Mouse (Mus musculus) forebrain, embryonic 16.5 days (tissue): ENCODE data around the gene Gtf2ird1. TPM values are rescaled to one million over a fixed set of nuclear protein-coding genes. Genes with fewer than 3 reads are reported as not detected.

ENCODE experiments used
- ATAC-seq: fragments of 200-750 bp; cut with Nextera tagmentation; 2 replicates; pipeline ENCODE4 v1.8.0; 2017; ENCODE audit warnings: mild to moderate bottlenecking, moderate library complexity
- H3K27ac ChIP-seq: fragments of 300-500 bp; sonication (generic); 2 replicates; pipeline ENCODE4 v1.5.1; 2014; ENCODE audit warnings: low read length, control low read depth
- H3K27me3 ChIP-seq: fragments of 300-500 bp; sonication (generic); replicated peaks from 2 replicates; pipeline ENCODE4 v1.6.1; 2014; ENCODE audit warnings: low read length; ENCODE audit not compliant: control insufficient read depth, insufficient read depth
- H3K36me3 ChIP-seq: fragments of 300-500 bp; sonication (generic); 2 replicates; pipeline ENCODE4 v1.6.1; 2014; ENCODE audit not compliant: control insufficient read depth, insufficient read depth
- H3K4me1 ChIP-seq: fragments of 300-500 bp; sonication (generic); replicated peaks from 2 replicates; pipeline ENCODE4 v1.6.1; 2014; ENCODE audit warnings: low read length; ENCODE audit not compliant: control insufficient read depth, insufficient read depth
- H3K4me2 ChIP-seq: fragments of 300-500 bp; sonication (generic); 2 replicates; pipeline ENCODE4 v1.6.1; 2014; ENCODE audit warnings: mild to moderate bottlenecking, low read length, control low read depth
- H3K4me3 ChIP-seq: fragments of 300-500 bp; sonication (generic); replicated peaks from 2 replicates; pipeline ENCODE4 v1.5.1; 2014; ENCODE audit warnings: mild to moderate bottlenecking, low read length, control low read depth
- H3K9ac ChIP-seq: fragments of 300-500 bp; sonication (generic); replicated peaks from 2 replicates; pipeline ENCODE4 v1.6.1; 2014; ENCODE audit warnings: low read depth, low read length, control low read depth
- H3K9me3 ChIP-seq: fragments of 300-500 bp; sonication (generic); 2 replicates; pipeline ENCODE4 v1.6.1; 2016; ENCODE audit warnings: low read length; ENCODE audit not compliant: control insufficient read depth
- whole genome bisulfite sequencing: fragments of 180-500 bp; shearing (Covaris S2); extraction: QIAGEN DNeasy Blood & Tissue Kit; methylation state at CpG from one replicate; pipeline ENCODE4 v1.1.7; 2014; 5-methylcytosine and 5-hydroxymethylcytosine counted together
- polyA plus RNA-seq: library from polyadenylated mRNA; unstranded; fragments of >200 nt; fragmentation: Nextera tagmentation; extraction: Ambion mirVana; gene quantifications from 2 replicates; pipeline ENCODE4 v1.2.1, GENCODE M21; 2015

Gtf2ird1 gene
- polyA plus RNA-seq: 83.9 and 96.6 TPM in 2 replicates

GRCm38 (mm10) chr5:134456503-134456962 is at the start of gene Gtf2ird1:
TSS of gene Gtf2ird1 (minus strand) at chr5:134456716.
- Histone ChIP-seq H3K9me3 (no peaks in the 10 kb centered on the region), H3K4me1 (peaks cover 15% of the 10 kb centered on the region), H3K27me3 (no peaks in the 10 kb centered on the region), H3K4me2 (peak within 1 kb of the TSS; percentile 75), H3K27ac (peak within 1 kb of the TSS; percentile 85), H3K9ac (peak within 1 kb of the TSS; percentile 83), H3K36me3 (no peaks in the 10 kb centered on the region), H3K4me3 (peak within 1 kb of the TSS; percentile 86)
- WGBS: 1% methylated on average over 43 of the region's 44 CpGs
- peak; percentile 89 for ATAC-seq

- Histone ChIP-seq H3K4me1 (peaks cover 3% of the 10 kb centered on the region; the same call in 1 of the 2 replicates), H3K9me3 (no peaks in the 10 kb centered on the region), H3K27me3 (no peaks in the 10 kb centered on the region), H3K4me3 (no peak overlapping the region), H3K36me3 (peaks cover 50% of the 10 kb centered on the region), H3K4me2 (no peak overlapping the region), H3K9ac (0 out of 2 replicates have a peak overlapping the region, but pooled peaks have one; percentile 13), H3K27ac (peak overlapping the region; percentile 57)
- WGBS: 49% methylated on average over 9 of the region's 9 CpGs
- ATAC-seq: peak; percentile 52
Observed at GRCm38 (mm10) chr5:134505810-134506292, 49.3 kb upstream of the Gtf2ird1 start.

- peaks cover 3% of the 10 kb centered on the region; the same call in 1 of the 2 replicates for H3K4me1 ChIP-seq
- H3K27me3 ChIP-seq: no peaks in the 10 kb centered on the region
- H3K9ac ChIP-seq: no peak overlapping the region
- no peaks in the 10 kb centered on the region for H3K9me3 ChIP-seq
- peaks cover 46% of the 10 kb centered on the region for H3K36me3 ChIP-seq
- 94% methylated on average over 18 of the region's 18 CpGs for WGBS
- H3K4me3 ChIP-seq: no peak overlapping the region
- H3K27ac ChIP-seq: no peak overlapping the region
- no peak for ATAC-seq
- H3K4me2 ChIP-seq: no peak overlapping the region
Observed at GRCm38 (mm10) chr5:134502591-134502990, 46.1 kb upstream of the Gtf2ird1 start.

- Histone ChIP-seq H3K9me3 (no peaks in the 10 kb centered on the region), H3K9ac (no peak overlapping the region), H3K4me2 (no peak overlapping the region), H3K27me3 (no peaks in the 10 kb centered on the region), H3K4me1 (peaks cover 3% of the 10 kb centered on the region; the same call in 1 of the 2 replicates), H3K27ac (no peak overlapping the region), H3K36me3 (peaks cover 57% of the 10 kb centered on the region), H3K4me3 (no peak overlapping the region)
- WGBS: 86% methylated on average over 9 of the region's 9 CpGs
- ATAC-seq: no peak
Observed at GRCm38 (mm10) chr5:134501453-134501852, 44.9 kb upstream of the Gtf2ird1 start.

- Histone ChIP-seq H3K9me3 (no peaks in the 10 kb centered on the region), H3K4me2 (no peak overlapping the region), H3K4me3 (no peak overlapping the region), H3K9ac (no peak overlapping the region), H3K4me1 (no peaks in the 10 kb centered on the region; the same call in 1 of the 2 replicates), H3K27ac (no peak overlapping the region), H3K36me3 (peaks cover 61% of the 10 kb centered on the region), H3K27me3 (no peaks in the 10 kb centered on the region)
- no peak for ATAC-seq
- WGBS: 89% methylated on average over 3 of the region's 3 CpGs
Observed at GRCm38 (mm10) chr5:134500681-134501080, 44.2 kb upstream of the Gtf2ird1 start.

- peaks cover 61% of the 10 kb centered on the region for H3K36me3 ChIP-seq
- ATAC-seq: no peak
- 87% methylated on average over 4 of the region's 4 CpGs for WGBS
- H3K27me3 ChIP-seq: no peaks in the 10 kb centered on the region
- no peaks in the 10 kb centered on the region for H3K9me3 ChIP-seq
- no peak overlapping the region for H3K27ac ChIP-seq
- no peak overlapping the region for H3K4me3 ChIP-seq
- no peaks in the 10 kb centered on the region for H3K4me1 ChIP-seq
- no peak overlapping the region for H3K4me2 ChIP-seq
- H3K9ac ChIP-seq: no peak overlapping the region
Observed at GRCm38 (mm10) chr5:134500062-134500461, 43.5 kb upstream of the Gtf2ird1 start.

GRCm38 (mm10) chr5:134497026-134497425 is 40.5 kb upstream of the Gtf2ird1 start:
- 86% methylated on average over 5 of the region's 5 CpGs for WGBS
- peaks cover 50% of the 10 kb centered on the region for H3K36me3 ChIP-seq
- H3K4me3 ChIP-seq: no peak overlapping the region
- no peak overlapping the region for H3K4me2 ChIP-seq
- H3K9ac ChIP-seq: no peak overlapping the region
- 0 out of 2 replicates have a peak, but pooled peaks cover under 1% of the 10 kb centered on the region for H3K4me1 ChIP-seq
- no peaks in the 10 kb centered on the region for H3K9me3 ChIP-seq
- no peak for ATAC-seq
- no peak overlapping the region for H3K27ac ChIP-seq
- H3K27me3 ChIP-seq: no peaks in the 10 kb centered on the region

GRCm38 (mm10) chr5:134495796-134496195 is 39.3 kb upstream of the Gtf2ird1 start:
- ATAC-seq: no peak
- H3K27ac ChIP-seq: no peak overlapping the region
- H3K36me3 ChIP-seq: peaks cover 43% of the 10 kb centered on the region
- H3K4me1 ChIP-seq: 0 out of 2 replicates have a peak, but pooled peaks cover 4% of the 10 kb centered on the region
- WGBS: 83% methylated on average over 4 of the region's 4 CpGs
- no peak overlapping the region for H3K9ac ChIP-seq
- H3K9me3 ChIP-seq: no peaks in the 10 kb centered on the region
- H3K4me3 ChIP-seq: no peak overlapping the region
- H3K27me3 ChIP-seq: no peaks in the 10 kb centered on the region
- H3K4me2 ChIP-seq: no peak overlapping the region

- Histone ChIP-seq H3K27ac (no peak overlapping the region), H3K9me3 (no peaks in the 10 kb centered on the region), H3K36me3 (peaks cover 46% of the 10 kb centered on the region), H3K4me2 (no peak overlapping the region), H3K4me1 (0 out of 2 replicates have a peak, but pooled peaks cover 4% of the 10 kb centered on the region), H3K9ac (no peak overlapping the region), H3K4me3 (no peak overlapping the region), H3K27me3 (no peaks in the 10 kb centered on the region)
- peak; percentile 57 for ATAC-seq
- 55% methylated on average over 11 of the region's 11 CpGs for WGBS
Observed at GRCm38 (mm10) chr5:134494142-134494541, 37.6 kb upstream of the Gtf2ird1 start.
